Mouse (Mus musculus): ENCODE results near the gene Mcrip1.

Mcrip1 gene

GRCm38 (mm10) chr11:120510375-120511030 is 39.0 kb downstream of the Mcrip1 start:
- no peak for DNase-seq

- no peak for DNase-seq
These were observed 39.6 kb downstream of the Mcrip1 start for GRCm38 (mm10) chr11:120509940-120510339.

GRCm38 (mm10) chr11:120508290-120508870 is 41.1 kb downstream of the Mcrip1 start:
- DNase-seq = no peak

GRCm38 (mm10) chr11:120507611-120508289 is 41.8 kb downstream of the Mcrip1 start:
- no peak for DNase-seq

- DNase-seq = peak; percentile 54
These were observed 42.6 kb downstream of the Mcrip1 start for GRCm38 (mm10) chr11:120506899-120507298.

GRCm38 (mm10) chr11:120505661-120506060 is 43.9 kb downstream of the Mcrip1 start:
- no peak for DNase-seq

GRCm38 (mm10) chr11:120501701-120502100 is 47.8 kb downstream of the Mcrip1 start:
- DNase-seq = no peak

GRCm38 (mm10) chr11:120501018-120501417 is 48.5 kb downstream of the Mcrip1 start:
- peak; percentile 43 for DNase-seq

GRCm38 (mm10) chr11:120500357-120500756 is 49.2 kb downstream of the Mcrip1 start:
- DNase-seq = peak; percentile 89

- no peak for DNase-seq
These were observed 49.6 kb downstream of the Mcrip1 start for GRCm38 (mm10) chr11:120499894-120500293.

GRCm38 (mm10) chr11:120498891-120499290 is 50.6 kb downstream of the Mcrip1 start:
- no peak for DNase-seq

GRCm38 (mm10) chr11:120498226-120498625 is 51.3 kb downstream of the Mcrip1 start:
- DNase-seq = no peak

GRCm38 (mm10) chr11:120497436-120497835 is 52.1 kb downstream of the Mcrip1 start:
- no peak for DNase-seq

- no peak for DNase-seq
These were observed 55.6 kb downstream of the Mcrip1 start for GRCm38 (mm10) chr11:120493911-120494310.

GRCm38 (mm10) chr11:120493351-120493750 is 56.2 kb downstream of the Mcrip1 start:
- DNase-seq = peak; percentile 45

All from kidney, adult 18-20 months (tissue).